Mouse (Mus musculus) liver, adult 2 months (tissue): ENCODE data around the gene Cadm1. TPM values are rescaled to one million over a fixed set of nuclear protein-coding genes. Genes with fewer than 3 reads are reported as not detected.

Experiments
- DNase-seq: peaks from one replicate; pipeline ENCODE4 v3.0.0-alpha.2; 2011; ENCODE audit warnings: low read depth, low spot score; ENCODE audit errors: extremely low read depth
- H3K27ac ChIP-seq: fragments of 200-500 bp; replicated peaks from 2 replicates; pipeline ENCODE4 v1.5.1; 2012; ENCODE audit warnings: low read depth, mild to moderate bottlenecking, control low read depth, inconsistent platforms, low read length; ENCODE audit not compliant: insufficient read depth
- H3K27me3 ChIP-seq: fragments of 200-500 bp; 2 replicates; pipeline ENCODE4 v1.6.1; 2012; ENCODE audit warnings: mild to moderate bottlenecking, moderate library complexity, low read length, inconsistent platforms; ENCODE audit not compliant: control insufficient read depth, insufficient read depth
- H3K36me3 ChIP-seq: fragments of 200-500 bp; 2 replicates; pipeline ENCODE4 v1.6.1; 2012; ENCODE audit warnings: low read length, inconsistent platforms; ENCODE audit not compliant: control insufficient read depth, insufficient read depth
- H3K4me1 ChIP-seq: fragments of 200-500 bp; 2 replicates; pipeline ENCODE4 v1.6.1; 2011; ENCODE audit warnings: low read length; ENCODE audit not compliant: control insufficient read depth, insufficient read depth
- H3K4me3 ChIP-seq: fragments of 200-500 bp; 2 replicates; pipeline ENCODE4 v1.5.1; 2011; ENCODE audit warnings: low read depth, mild to moderate bottlenecking, control low read depth, low read length, moderate library complexity; ENCODE audit not compliant: insufficient read depth
- H3K79me2 ChIP-seq: fragments of 200-500 bp; 2 replicates; pipeline ENCODE4 v1.6.1; 2012; ENCODE audit warnings: inconsistent platforms, mild to moderate bottlenecking, low read length, moderate library complexity; ENCODE audit not compliant: control insufficient read depth, insufficient read depth
- H3K9ac ChIP-seq: fragments of 200-500 bp; 2 replicates; pipeline ENCODE4 v1.6.1; 2012; ENCODE audit warnings: low read depth, mild to moderate bottlenecking, control low read depth, inconsistent platforms, low read length
- CTCF ChIP-seq: fragments of 200-500 bp; IDR thresholded peaks from 2 replicates; pipeline ENCODE4 v1.5.1; 2011; ENCODE audit warnings: low read depth, low read length, control low read depth
- POLR2A ChIP-seq: fragments of 200-500 bp; IDR thresholded peaks from 2 replicates; pipeline ENCODE4 v1.6.1; 2011; ENCODE audit warnings: low read length, control low read depth; ENCODE audit not compliant: insufficient read depth; ENCODE audit errors: extremely low read depth
- WGBS: fragments of 180-500 bp; shearing (Covaris S2); methylation state at CpG from one replicate; pipeline ENCODE4 v1.1.7; 2018; 5-methylcytosine and 5-hydroxymethylcytosine counted together
- polyA plus RNA-seq: library from polyadenylated mRNA; depleted of rRNA; stranded (reverse); fragments of >200 nt; gene quantifications from 2 replicates; pipeline ENCODE4 v1.2.3, GENCODE M21; 2012
- total RNA-seq: library from RNA; depleted of rRNA; stranded (reverse); fragments of >200 nt; gene quantifications from 2 replicates; pipeline ENCODE4 v1.2.3, GENCODE M21; 2014

The Cadm1 gene
- total and polyA plus RNA-seq, 2 experiments = 12.5 to 21.4 TPM

- Histone ChIP-seq H3K9ac (no peak overlapping the region), H3K36me3 (no peaks in the 10 kb centered on the region), H3K27ac (no peak overlapping the region; the same call in 1 of the 2 replicates), H3K27me3 (no peaks in the 10 kb centered on the region), H3K4me3 (no peak overlapping the region), H3K79me2 (peaks cover 7% of the 10 kb centered on the region; the same call in 1 of the 2 replicates), H3K4me1 (peaks cover 12% of the 10 kb centered on the region)
- DNase-seq = peak; percentile 87
- 19% methylated on average over 3 of the region's 3 CpGs for WGBS
- TF ChIP-seq CTCF (no peak), POLR2A (no peak)
These were observed 104.7 kb downstream of the Cadm1 start for GRCm38 (mm10) chr9:47634695-47635094.

GRCm38 (mm10) chr9:47642663-47643062 lies 112.7 kb downstream of the Cadm1 start:
- Histone ChIP-seq H3K9ac (no peak overlapping the region), H3K4me3 (no peak overlapping the region), H3K27ac (no peak overlapping the region), H3K27me3 (no peaks in the 10 kb centered on the region), H3K4me1 (peaks cover 4% of the 10 kb centered on the region), H3K79me2 (peaks cover 2% of the 10 kb centered on the region; the same call in 1 of the 2 replicates), H3K36me3 (no peaks in the 10 kb centered on the region)
- WGBS = 40% methylated on average over 4 of the region's 4 CpGs
- DNase-seq = peak; percentile 55
- no peak for TF ChIP-seq POLR2A
- no peak for TF ChIP-seq CTCF

GRCm38 (mm10) chr9:47645056-47645455 lies 115.1 kb downstream of the Cadm1 start:
- Histone ChIP-seq H3K4me3 (no peak overlapping the region), H3K79me2 (0 out of 2 replicates have a peak, but pooled peaks cover 2% of the 10 kb centered on the region), H3K27me3 (no peaks in the 10 kb centered on the region), H3K36me3 (no peaks in the 10 kb centered on the region), H3K9ac (no peak overlapping the region), H3K27ac (no peak overlapping the region), H3K4me1 (peaks cover 2% of the 10 kb centered on the region; the same call in 1 of the 2 replicates)
- WGBS = 91% methylated on average over 2 of the region's 2 CpGs
- no peak for TF ChIP-seq POLR2A
- no peak for TF ChIP-seq CTCF
- DNase-seq = no peak

- H3K4me3 ChIP-seq = no peak overlapping the region
- TF ChIP-seq POLR2A (no peak), CTCF (no peak)
- peak; percentile 49 for DNase-seq
These were observed 121.5 kb downstream of the Cadm1 start for GRCm38 (mm10) chr9:47651431-47651830.

GRCm38 (mm10) chr9:47652203-47652602 lies 122.2 kb downstream of the Cadm1 start:
- H3K36me3 ChIP-seq = no peaks in the 10 kb centered on the region
- H3K27ac ChIP-seq = no peak overlapping the region
- H3K9ac ChIP-seq = no peak overlapping the region
- H3K79me2 ChIP-seq = no peaks in the 10 kb centered on the region; the same call in 1 of the 2 replicates
- H3K27me3 ChIP-seq = no peaks in the 10 kb centered on the region
- H3K4me3 ChIP-seq = no peak overlapping the region
- TF ChIP-seq POLR2A (no peak), CTCF (no peak)
- no peak for DNase-seq
- 80% methylated on average over 5 of the region's 5 CpGs for WGBS
- H3K4me1 ChIP-seq = no peaks in the 10 kb centered on the region

More at GRCm38 (mm10) chr9:47651431-47651830, 121.5 kb downstream of the Cadm1 start:
- Histone ChIP-seq H3K79me2 (no peaks in the 10 kb centered on the region; the same call in 1 of the 2 replicates), H3K36me3 (no peaks in the 10 kb centered on the region), H3K27me3 (no peaks in the 10 kb centered on the region), H3K4me1 (no peaks in the 10 kb centered on the region), H3K9ac (no peak overlapping the region), H3K27ac (no peak overlapping the region)
- 87% methylated on average over 11 of the region's 11 CpGs for WGBS

- no peak overlapping the region for H3K27ac ChIP-seq
- no peaks in the 10 kb centered on the region for H3K36me3 ChIP-seq
- H3K9ac ChIP-seq = no peak overlapping the region
- 86% methylated on average over 4 of the region's 4 CpGs for WGBS
- H3K79me2 ChIP-seq = no peaks in the 10 kb centered on the region; the same call in 1 of the 2 replicates
- DNase-seq = no peak
- H3K4me3 ChIP-seq = no peak overlapping the region
- TF ChIP-seq CTCF (no peak), POLR2A (no peak)
- no peaks in the 10 kb centered on the region for H3K27me3 ChIP-seq
- H3K4me1 ChIP-seq = no peaks in the 10 kb centered on the region
These were observed 123.0 kb downstream of the Cadm1 start for GRCm38 (mm10) chr9:47652936-47653335.
